Mouse (Mus musculus): ENCODE results near the gene Dusp28.

GRCm38 (mm10) chr1:92914239-92914638, 7.5 kb downstream of the Dusp28 start:
- TF ChIP-seq CTCF (IDR thresholded peaks at IDR 0.05; ENCODE audit: borderline replicate concordance, control insufficient read depth, extremely low read depth, insufficient read depth, low read length, poor library complexity) (no peak), POLR2A (IDR thresholded peaks at IDR 0.05; ENCODE audit: control insufficient read depth, extremely low read depth, insufficient read depth, low read length, poor library complexity) (no peak)

Measured in thymus, adult 2 months (tissue).